Mouse (Mus musculus) hematopoietic stem cell, adult 5-6 weeks (primary cell): ENCODE data around the gene Pnmal2. TPM values are rescaled to one million over a fixed set of nuclear protein-coding genes. Genes with fewer than 3 reads are reported as not detected.
A peak's percentile ranks its signal among the peaks of the same experiment; 100 is the strongest.

Experiments
- ATAC-seq, 2 experiments: fragments of 125-278 bp in 1 of 2; replicated peaks in 1 of 2; 2 replicates each; pipeline ENCODE4 v1.8.0; 2016 to 2017; ENCODE audit warnings: inconsistent platforms in 2 of 2, mild to moderate bottlenecking in 2 of 2, moderate number of reproducible peaks in 2 of 2, low read depth in 1 of 2, moderate TSS enrichment in 1 of 2; ENCODE audit not compliant: low FRiP score in 2 of 2, poor library complexity in 2 of 2, severe bottlenecking in 2 of 2, insufficient read depth in 1 of 2, low TSS enrichment in 1 of 2
- total RNA-seq: library from RNA; stranded (forward); fragments of 172-1452, 232-1000 nt; gene quantifications from 2 replicates; pipeline ENCODE4 v1.2.3, GENCODE M21; 2017

Gene Pnmal2
- total RNA-seq, 1 experiment from 2014 or later = not detected

GRCm38 (mm10) chr7:16955712-16956111 is 11.2 kb downstream of the Pnmal2 start:
- ATAC-seq = no peak

GRCm38 (mm10) chr7:16956410-16957265 is 12.2 kb downstream of the Pnmal2 start:
- no peak for ATAC-seq

- ATAC-seq = no peak
Observed at GRCm38 (mm10) chr7:16959539-16960187, 15.2 kb downstream of the Pnmal2 start, which contains the start of gene Pnmal1. Gene Pnmal1, plus strand, starts transcription at chr7:16959679.

- no peak for ATAC-seq
Observed at GRCm38 (mm10) chr7:16961678-16962077, 17.2 kb downstream of the Pnmal2 start.

- ATAC-seq = no peak
Observed at GRCm38 (mm10) chr7:16968414-16968813, 23.9 kb downstream of the Pnmal2 start.

- ATAC-seq = peak; percentile 66 to 70; a peak in 3 of 4 replicates
Observed at GRCm38 (mm10) chr7:16971160-16971559, 26.7 kb downstream of the Pnmal2 start.

- ATAC-seq = peak in 1 of 2 experiments; percentile 60; a peak in 2 of 4 replicates
Observed at GRCm38 (mm10) chr7:16974018-16974417, 29.5 kb downstream of the Pnmal2 start.

- no peak for ATAC-seq
Observed at GRCm38 (mm10) chr7:16976298-16976697, 31.8 kb downstream of the Pnmal2 start.

- no peak for ATAC-seq
Observed at GRCm38 (mm10) chr7:16978173-16978572, 33.7 kb downstream of the Pnmal2 start.

GRCm38 (mm10) chr7:16978593-16978992 is 34.1 kb downstream of the Pnmal2 start:
- ATAC-seq = no peak

- ATAC-seq = peak; percentile 14 to 37; a peak in 2 of 4 replicates
Observed at GRCm38 (mm10) chr7:16980348-16980747, 35.9 kb downstream of the Pnmal2 start.

- ATAC-seq = peak; percentile 91 to 94
Observed at GRCm38 (mm10) chr7:16982859-16983568, 38.5 kb downstream of the Pnmal2 start, which contains the start of gene Gm42372. Gene Gm42372, plus strand, starts transcription at chr7:16983086.

GRCm38 (mm10) chr7:16987541-16988149 is 43.2 kb downstream of the Pnmal2 start:
- no peak for ATAC-seq

GRCm38 (mm10) chr7:16988405-16988804 is 43.9 kb downstream of the Pnmal2 start:
- no peak for ATAC-seq

- no peak; a peak in 1 of 4 replicates for ATAC-seq
Observed at GRCm38 (mm10) chr7:16990006-16990744, 45.7 kb downstream of the Pnmal2 start.

- peak; percentile 72 to 81 for ATAC-seq
Observed at GRCm38 (mm10) chr7:16991681-16992450, 47.4 kb downstream of the Pnmal2 start.
